Mouse (Mus musculus) embryonic facial prominence, embryonic 13.5 days (tissue): ENCODE data around the gene Klrb1f. TPM values are rescaled to one million over a fixed set of nuclear protein-coding genes. Genes with fewer than 3 reads are reported as not detected.
"Not testable (repeated sequence)": the region's sequence is repeated elsewhere in the genome, so short reads cannot be mapped to it uniquely, and the experiment has no call there.

Experiments
- ATAC-seq: fragments of 200-750 bp; cut with Nextera tagmentation; 2 replicates; pipeline ENCODE4 v1.8.0; 2017; ENCODE audit warnings: low read depth; ENCODE audit not compliant: insufficient number of reproducible peaks, insufficient read depth, low FRiP score, low TSS enrichment
- H3K27ac ChIP-seq: fragments of 300-500 bp; sonication (generic); 2 replicates; pipeline ENCODE4 v1.5.1; 2015; ENCODE audit warnings: moderate library complexity, mild to moderate bottlenecking, inconsistent platforms
- H3K27me3 ChIP-seq: fragments of 300-500 bp; sonication (generic); 2 replicates; pipeline ENCODE4 v1.6.1; 2015; ENCODE audit warnings: mild to moderate bottlenecking, inconsistent platforms
- H3K36me3 ChIP-seq: fragments of 300-500 bp; sonication (generic); 2 replicates; pipeline ENCODE4 v1.6.1; 2015; ENCODE audit warnings: mild to moderate bottlenecking, inconsistent platforms
- H3K4me1 ChIP-seq: fragments of 300-500 bp; sonication (generic); 2 replicates; pipeline ENCODE4 v1.6.1; 2015; ENCODE audit warnings: inconsistent platforms
- H3K4me2 ChIP-seq: fragments of 300-500 bp; sonication (generic); 2 replicates; pipeline ENCODE4 v1.6.1; 2015; ENCODE audit warnings: moderate library complexity, mild to moderate bottlenecking, inconsistent platforms
- H3K4me3 ChIP-seq: fragments of 300-500 bp; sonication (generic); 2 replicates; pipeline ENCODE4 v1.5.1; 2015; ENCODE audit warnings: mild to moderate bottlenecking, inconsistent platforms
- H3K9ac ChIP-seq: fragments of 300-500 bp; sonication (generic); 2 replicates; pipeline ENCODE4 v1.6.1; 2015; ENCODE audit warnings: mild to moderate bottlenecking, inconsistent platforms
- H3K9me3 ChIP-seq: fragments of 300-500 bp; sonication (generic); 2 replicates; pipeline ENCODE4 v1.6.1; 2016; ENCODE audit warnings: inconsistent platforms
- WGBS: fragments of 180-500 bp; shearing (Covaris S2); methylation state at CpG from one replicate; pipeline ENCODE4 v1.1.7; 2015; ENCODE audit warnings: mixed read lengths; 5-methylcytosine and 5-hydroxymethylcytosine counted together
- polyA plus RNA-seq: library from polyadenylated mRNA; unstranded; fragments of >200 nt; fragmentation: Nextera tagmentation; extraction: Ambion mirVana; gene quantifications from 2 replicates; pipeline ENCODE4 v1.2.1, GENCODE M21; 2015

Gene Klrb1f
- polyA plus RNA-seq, 1 experiment from 2014 or later = 0.72 TPM

GRCm38 (mm10) chr6:129049596-129050251, 4.0 kb downstream of the Klrb1f start:
- peaks cover 6% of the 10 kb centered on the region for H3K4me1 ChIP-seq
- H3K9me3 ChIP-seq = no peaks in the 10 kb centered on the region
- H3K36me3 ChIP-seq = no peaks in the 10 kb centered on the region
- WGBS = 1% methylated on average over 8 of the region's 8 CpGs
- ATAC-seq = no peak
- no peak overlapping the region for H3K27ac ChIP-seq
- H3K9ac ChIP-seq = 0 out of 2 replicates have a peak overlapping the region, but pooled peaks have one; percentile 51
- peak overlapping the region; percentile 36 for H3K4me3 ChIP-seq
- H3K27me3 ChIP-seq = no peaks in the 10 kb centered on the region
- H3K4me2 ChIP-seq = peak overlapping the region; percentile 59

GRCm38 (mm10) chr6:129051086-129051485, 5.4 kb downstream of the Klrb1f start:
- Histone ChIP-seq H3K4me3 (no peak overlapping the region), H3K36me3 (no peaks in the 10 kb centered on the region), H3K9me3 (no peaks in the 10 kb centered on the region), H3K4me2 (no peak overlapping the region), H3K27me3 (no peaks in the 10 kb centered on the region), H3K27ac (no peak overlapping the region), H3K4me1 (peaks cover 6% of the 10 kb centered on the region), H3K9ac (no peak overlapping the region)
- ATAC-seq = no peak
- WGBS = 75% methylated on average over 3 of the region's 3 CpGs

- H3K9ac ChIP-seq = no peak overlapping the region
- H3K4me2 ChIP-seq = no peak overlapping the region
- H3K36me3 ChIP-seq = no peaks in the 10 kb centered on the region
- no peaks in the 10 kb centered on the region for H3K27me3 ChIP-seq
- peaks cover 6% of the 10 kb centered on the region for H3K4me1 ChIP-seq
- ATAC-seq = no peak
- H3K27ac ChIP-seq = no peak overlapping the region
- WGBS = 75% methylated on average over 5 of the region's 5 CpGs
- H3K4me3 ChIP-seq = no peak overlapping the region
- H3K9me3 ChIP-seq = no peaks in the 10 kb centered on the region
These were observed 6.0 kb downstream of the Klrb1f start for GRCm38 (mm10) chr6:129051731-129052130.

DNA sequence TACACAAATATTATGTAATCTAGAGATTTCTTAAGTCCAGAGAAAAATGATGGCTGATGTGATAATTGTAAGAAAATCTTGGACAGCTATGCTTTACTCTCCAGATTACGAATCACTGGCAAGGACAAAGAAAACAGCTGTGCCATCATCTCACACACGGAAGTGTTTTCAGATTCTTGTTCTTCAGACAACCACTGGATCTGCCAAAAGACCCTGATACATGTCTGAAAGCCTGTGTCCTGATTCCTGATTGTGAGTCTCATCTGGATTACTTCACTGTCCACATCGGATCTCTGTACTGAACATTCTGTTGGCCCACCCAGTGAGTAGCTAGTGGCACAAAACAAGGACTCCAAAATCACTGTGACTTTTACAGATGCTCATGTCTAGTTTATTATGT, 10.5 kb downstream of the Klrb1f start:
- no peak overlapping the region for H3K9ac ChIP-seq
- no peaks in the 10 kb centered on the region for H3K36me3 ChIP-seq
- no peaks in the 10 kb centered on the region for H3K27me3 ChIP-seq
- ATAC-seq = no peak
- H3K27ac ChIP-seq = no peak overlapping the region
- WGBS = 81% methylated on average over 3 of the region's 3 CpGs
- no peak overlapping the region for H3K4me3 ChIP-seq
- no peaks in the 10 kb centered on the region for H3K9me3 ChIP-seq
- no peaks in the 10 kb centered on the region for H3K4me1 ChIP-seq
- no peak overlapping the region for H3K4me2 ChIP-seq

- Histone ChIP-seq H3K27ac (no peak overlapping the region), H3K4me1 (no peaks in the 10 kb centered on the region), H3K9ac (no peak overlapping the region), H3K9me3 (no peaks in the 10 kb centered on the region), H3K4me3 (no peak overlapping the region), H3K36me3 (no peaks in the 10 kb centered on the region), H3K27me3 (no peaks in the 10 kb centered on the region), H3K4me2 (no peak overlapping the region)
- ATAC-seq = no peak
These were observed 12.3 kb downstream of the Klrb1f start for GRCm38 (mm10) chr6:129058013-129058412.

- no peaks in the 10 kb centered on the region for H3K4me1 ChIP-seq
- no peaks in the 10 kb centered on the region for H3K27me3 ChIP-seq
- H3K9ac ChIP-seq = no peak overlapping the region
- ATAC-seq = no peak
- H3K9me3 ChIP-seq = no peaks in the 10 kb centered on the region
- H3K36me3 ChIP-seq = no peaks in the 10 kb centered on the region
- H3K27ac ChIP-seq = no peak overlapping the region; the same call in 1 of the 2 replicates
- H3K4me2 ChIP-seq = no peak overlapping the region
- 81% methylated on average over 3 of the region's 3 CpGs for WGBS
- no peak overlapping the region for H3K4me3 ChIP-seq
These were observed 19.7 kb downstream of the Klrb1f start for GRCm38 (mm10) chr6:129065407-129065806.

- H3K27ac ChIP-seq = no peak overlapping the region
- WGBS = 84% methylated on average over 3 of the region's 3 CpGs
- no peak for ATAC-seq
- no peak overlapping the region for H3K4me2 ChIP-seq
- no peaks in the 10 kb centered on the region for H3K36me3 ChIP-seq
- H3K4me1 ChIP-seq = no peaks in the 10 kb centered on the region
- no peak overlapping the region for H3K9ac ChIP-seq
- H3K27me3 ChIP-seq = no peaks in the 10 kb centered on the region
- H3K4me3 ChIP-seq = no peak overlapping the region
- H3K9me3 ChIP-seq = no peaks in the 10 kb centered on the region
These were observed 20.2 kb downstream of the Klrb1f start for GRCm38 (mm10) chr6:129065857-129066256.

DNA sequence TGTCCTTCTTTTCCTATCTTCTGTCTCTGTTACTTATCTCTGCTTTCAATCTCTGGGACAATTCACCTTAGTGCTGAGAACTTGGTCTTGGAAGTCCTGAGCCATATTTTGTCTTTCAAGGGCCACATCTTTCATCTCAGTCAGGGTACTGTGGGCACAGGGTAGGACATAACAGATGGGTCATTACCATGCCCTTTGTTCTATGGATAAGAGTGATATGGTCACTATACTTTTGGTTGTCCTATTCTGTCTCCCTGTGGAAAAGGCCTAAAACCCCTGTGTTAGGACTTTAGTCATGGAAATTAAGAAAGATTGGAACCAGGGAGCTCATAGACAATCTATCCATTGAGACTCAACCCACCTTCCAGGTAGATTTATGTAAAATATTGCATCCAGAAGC, 20.8 kb downstream of the Klrb1f start:
- H3K36me3 ChIP-seq = no peaks in the 10 kb centered on the region
- no peak overlapping the region for H3K4me2 ChIP-seq
- H3K4me3 ChIP-seq = no peak overlapping the region
- no peak overlapping the region for H3K9ac ChIP-seq
- H3K4me1 ChIP-seq = no peaks in the 10 kb centered on the region
- no peaks in the 10 kb centered on the region for H3K9me3 ChIP-seq
- H3K27me3 ChIP-seq = no peaks in the 10 kb centered on the region
- H3K27ac ChIP-seq = no peak overlapping the region
- no peak for ATAC-seq

DNA sequence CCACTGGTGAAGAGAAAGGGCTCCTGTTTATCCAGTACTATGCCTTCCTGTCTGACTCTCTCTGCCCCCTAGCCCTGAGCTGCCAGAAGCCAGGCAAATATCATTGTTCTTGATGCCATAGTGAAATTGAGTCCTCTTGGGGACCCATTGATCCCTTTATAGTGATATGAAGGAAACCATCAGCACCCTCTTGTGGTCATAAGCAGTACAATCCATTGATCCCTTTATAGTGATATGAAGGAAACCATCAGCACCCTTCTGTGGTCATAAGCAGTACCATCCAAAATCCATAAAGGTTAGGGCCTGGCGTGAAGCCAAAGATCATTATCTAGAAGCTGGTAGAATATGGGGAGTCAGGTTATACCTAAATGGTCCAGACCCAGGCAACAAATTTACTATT, 21.3 kb downstream of the Klrb1f start:
- no peaks in the 10 kb centered on the region for H3K36me3 ChIP-seq
- no peak overlapping the region for H3K4me2 ChIP-seq
- H3K4me1 ChIP-seq = no peaks in the 10 kb centered on the region
- H3K9ac ChIP-seq = no peak overlapping the region
- no peaks in the 10 kb centered on the region for H3K27me3 ChIP-seq
- H3K9me3 ChIP-seq = no peaks in the 10 kb centered on the region
- ATAC-seq = peak; percentile 43; the same call in 1 of the 2 replicates
- WGBS = 61% methylated on average over 1 of the region's 1 CpGs
- H3K4me3 ChIP-seq = no peak overlapping the region
- H3K27ac ChIP-seq = no peak overlapping the region

DNA sequence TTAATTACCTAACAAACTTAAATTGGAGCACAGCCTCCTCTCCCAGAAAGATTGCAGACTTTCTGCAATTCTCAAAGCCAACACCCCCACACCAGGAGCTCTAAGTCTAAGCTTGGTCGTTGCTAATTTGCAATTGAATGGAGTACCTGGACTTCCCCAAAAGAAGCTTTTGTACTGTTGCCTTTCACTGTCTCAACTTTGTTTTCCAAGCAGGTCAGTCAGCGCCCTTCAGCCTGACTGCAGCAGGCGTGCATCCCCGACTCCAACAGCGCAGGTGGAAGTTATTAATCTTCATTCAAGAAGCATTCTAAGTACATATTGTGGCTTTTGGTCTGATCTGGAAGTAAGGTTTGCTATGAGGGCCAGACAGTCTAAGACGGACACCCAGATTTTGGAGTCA, 39.4 kb downstream of the Klrb1f start:
- WGBS = 76% methylated on average over 6 of the region's 6 CpGs
- no peaks in the 10 kb centered on the region; the same call in 1 of the 2 replicates for H3K9me3 ChIP-seq
- no peak overlapping the region for H3K9ac ChIP-seq
- H3K4me3 ChIP-seq = no peak overlapping the region
- H3K27ac ChIP-seq = no peak overlapping the region
- H3K4me2 ChIP-seq = no peak overlapping the region
- H3K27me3 ChIP-seq = no peaks in the 10 kb centered on the region
- H3K36me3 ChIP-seq = no peaks in the 10 kb centered on the region
- no peak for ATAC-seq
- no peaks in the 10 kb centered on the region for H3K4me1 ChIP-seq

DNA sequence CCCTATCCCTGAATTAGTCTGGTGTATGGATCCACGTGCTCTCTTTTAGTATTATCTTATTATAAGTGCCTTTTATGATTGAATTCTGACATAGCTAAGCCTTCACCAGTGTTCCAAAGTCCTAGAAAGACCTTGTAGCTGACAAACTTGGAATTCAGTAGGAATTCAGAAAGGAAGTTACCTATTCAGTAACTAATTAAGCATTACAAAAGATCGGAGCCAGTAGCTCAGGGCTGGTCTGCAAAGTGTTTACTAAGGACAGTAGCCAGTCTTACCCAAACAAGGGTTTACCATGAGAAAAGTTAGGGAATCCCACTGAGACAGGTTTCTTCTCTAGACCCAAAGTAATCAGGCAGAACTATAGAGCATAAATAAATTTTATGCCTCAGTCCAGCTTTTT, 40.3 kb downstream of the Klrb1f start:
- H3K9me3 ChIP-seq, H3K4me2 ChIP-seq, H3K27me3 ChIP-seq, H3K27ac ChIP-seq, H3K4me3 ChIP-seq, H3K9ac ChIP-seq, H3K36me3 ChIP-seq, ATAC-seq, H3K4me1 ChIP-seq: not testable (repeated sequence)
- 75% methylated on average over 2 of the region's 2 CpGs for WGBS

DNA sequence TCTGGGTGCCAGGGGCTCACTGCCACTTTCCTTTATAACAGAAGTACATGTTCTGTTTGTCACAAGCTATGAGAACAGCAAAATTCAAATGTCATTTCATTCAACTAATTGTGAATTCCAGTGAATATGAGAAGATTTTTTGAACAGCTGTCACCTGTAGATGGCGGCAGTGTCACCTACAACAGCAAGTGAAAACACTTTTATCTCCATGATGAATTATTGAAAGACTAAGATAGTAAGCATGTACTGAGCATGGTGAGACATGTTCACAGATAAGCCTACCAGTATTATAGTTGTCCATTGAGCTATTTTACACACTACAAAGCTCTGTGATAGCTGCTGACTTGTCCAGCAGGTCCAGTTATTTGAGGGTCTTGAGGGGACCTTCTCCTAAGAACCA, 42.5 kb downstream of the Klrb1f start:
- no peaks in the 10 kb centered on the region for H3K27me3 ChIP-seq
- no peak overlapping the region for H3K4me3 ChIP-seq
- no peak for ATAC-seq
- no peaks in the 10 kb centered on the region for H3K36me3 ChIP-seq
- no peak overlapping the region for H3K27ac ChIP-seq
- peaks cover 2% of the 10 kb centered on the region; the same call in 1 of the 2 replicates for H3K9me3 ChIP-seq
- H3K9ac ChIP-seq = no peak overlapping the region
- no peaks in the 10 kb centered on the region for H3K4me1 ChIP-seq
- WGBS = 79% methylated on average over 1 of the region's 1 CpGs
- H3K4me2 ChIP-seq = no peak overlapping the region
